Mouse (Mus musculus) urinary bladder, postnatal 10 days (tissue): ENCODE measurements around the gene Pik3ap1.
A peak's percentile ranks its signal among the peaks of the same experiment; 100 is the strongest.

Source experiments
- DNase-seq: peaks from one replicate; pipeline ENCODE4 v3.0.0; 2022; ENCODE audit warnings: low spot score

The Pik3ap1 gene

GRCm38 (mm10) chr19:41279724-41280244, 105.1 kb downstream of the Pik3ap1 start:
- no peak for DNase-seq

GRCm38 (mm10) chr19:41278606-41279005, 106.3 kb downstream of the Pik3ap1 start:
- DNase-seq: no peak

GRCm38 (mm10) chr19:41275588-41275987, 109.3 kb downstream of the Pik3ap1 start:
- no peak for DNase-seq

- DNase-seq: no peak
Measured at GRCm38 (mm10) chr19:41270906-41271305, 114.0 kb downstream of the Pik3ap1 start.

GRCm38 (mm10) chr19:41270151-41270727, 114.7 kb downstream of the Pik3ap1 start:
- DNase-seq: no peak

GRCm38 (mm10) chr19:41266251-41266901, 118.5 kb downstream of the Pik3ap1 start:
- no peak for DNase-seq

GRCm38 (mm10) chr19:41264331-41264799, 120.5 kb downstream of the Pik3ap1 start:
- no peak for DNase-seq

- DNase-seq: peak; percentile 57
Measured at GRCm38 (mm10) chr19:41263630-41264295, 121.1 kb downstream of the Pik3ap1 start, which contains the start of gene Tm9sf3. Tm9sf3 (minus strand) TSS chr19:41263997.

GRCm38 (mm10) chr19:41262712-41263629, 121.9 kb downstream of the Pik3ap1 start:
- no peak for DNase-seq

GRCm38 (mm10) chr19:41260736-41261135, 124.2 kb downstream of the Pik3ap1 start:
- no peak for DNase-seq

- no peak for DNase-seq
Measured at GRCm38 (mm10) chr19:41259256-41259655, 125.6 kb downstream of the Pik3ap1 start.

- DNase-seq: no peak
Measured at GRCm38 (mm10) chr19:41258707-41259106, 126.2 kb downstream of the Pik3ap1 start.

- no peak for DNase-seq
Measured at GRCm38 (mm10) chr19:41254584-41254983, 130.3 kb downstream of the Pik3ap1 start.

GRCm38 (mm10) chr19:41248968-41249367, 135.9 kb downstream of the Pik3ap1 start:
- DNase-seq: no peak

GRCm38 (mm10) chr19:41248271-41248670, 136.6 kb downstream of the Pik3ap1 start:
- no peak for DNase-seq

- no peak for DNase-seq
Measured at GRCm38 (mm10) chr19:41246271-41246670, 138.6 kb downstream of the Pik3ap1 start.

GRCm38 (mm10) chr19:41244581-41244980, 140.3 kb downstream of the Pik3ap1 start:
- DNase-seq: no peak

GRCm38 (mm10) chr19:41241997-41242396, 142.9 kb downstream of the Pik3ap1 start:
- no peak for DNase-seq

- no peak for DNase-seq
Measured at GRCm38 (mm10) chr19:41233698-41234097, 151.2 kb downstream of the Pik3ap1 start.
